Mouse (Mus musculus) CH12.LX (cell line): Measurements from ENCODE around the gene Fbxl17. TPM values are rescaled to one million over a fixed set of nuclear protein-coding genes. Genes with fewer than 3 reads are reported as not detected.
A peak's percentile ranks its signal among the peaks of the same experiment; 100 is the strongest.

Experiments
- DNase-seq: peaks from one replicate; pipeline ENCODE4 v3.0.0-alpha.2; 2013; ENCODE audit errors: extremely low read depth
- H3K27ac ChIP-seq: 2 replicates; pipeline ENCODE4 v1.5.1; 2012; ENCODE audit warnings: low read depth, mild to moderate bottlenecking, control low read depth, moderate library complexity; ENCODE audit not compliant: insufficient read depth
- H3K27me3 ChIP-seq: replicated peaks from 2 replicates; pipeline ENCODE3; 2012; ENCODE audit warnings: inconsistent platforms
- H3K36me3 ChIP-seq, 2 experiments: replicated peaks in 1 of 2; 2 replicates each; pipeline versions ENCODE3 to v1.6.1; 2012; ENCODE audit warnings: inconsistent platforms in 1 of 2, low read length in 1 of 2, mild to moderate bottlenecking in 1 of 2, mixed read lengths in 1 of 2, moderate library complexity in 1 of 2; ENCODE audit not compliant: control insufficient read depth in 1 of 2, insufficient read depth in 1 of 2
- H3K4me1 ChIP-seq, 2 experiments: 2 replicates each; pipeline ENCODE4 v1.6.1; 2012; ENCODE audit warnings: inconsistent platforms in 1 of 2, moderate library complexity in 1 of 2; ENCODE audit not compliant: insufficient read depth in 2 of 2, control insufficient read depth in 1 of 2
- H3K4me2 ChIP-seq: 2 replicates; pipeline ENCODE4 v1.6.1; 2012; ENCODE audit warnings: low read depth, mild to moderate bottlenecking, control low read depth; ENCODE audit not compliant: poor library complexity, insufficient read depth, severe bottlenecking
- H3K4me3 ChIP-seq, 3 experiments: fragments of 150-350 bp in 1 of 3; sonication (generic) in 1 of 3; replicated peaks in 1 of 3; 2 replicates each; pipeline versions ENCODE3 to v1.5.1; 2011 to 2012; ENCODE audit warnings: low read depth in 2 of 3, low read length in 2 of 3, mild to moderate bottlenecking in 2 of 3, moderate library complexity in 2 of 3, control low read depth in 1 of 3, improper control_type of control experiment in 1 of 3, inconsistent platforms in 1 of 3, mixed read lengths in 1 of 3; ENCODE audit not compliant: poor library complexity in 1 of 3
- H3K79me2 ChIP-seq: replicated peaks from 2 replicates; pipeline ENCODE4 v1.6.1; 2012; ENCODE audit warnings: mild to moderate bottlenecking, moderate library complexity; ENCODE audit not compliant: control insufficient read depth, poor library complexity, insufficient read depth, severe bottlenecking; ENCODE audit errors: extremely low read depth
- H3K9ac ChIP-seq: 2 replicates; pipeline ENCODE4 v1.6.1; 2012; ENCODE audit warnings: low read depth, mild to moderate bottlenecking, control low read depth, moderate library complexity; ENCODE audit not compliant: insufficient read depth
- H3K9me3 ChIP-seq: replicated peaks from 2 replicates; pipeline ENCODE3; 2012; ENCODE audit warnings: low read length, inconsistent platforms, mixed read lengths
- ELF1 ChIP-seq: IDR thresholded peaks from 2 replicates; pipeline ENCODE4 v1.6.1; 2014; ENCODE audit warnings: low read depth, mild to moderate bottlenecking, inconsistent platforms, low read length, improper control_type of control experiment
- EP300 ChIP-seq: IDR thresholded peaks from 2 replicates; pipeline ENCODE4 v1.6.1; 2011; ENCODE audit warnings: low read length, improper control_type of control experiment
- ETS1 ChIP-seq: conservative IDR thresholded peaks from 2 replicates; pipeline ENCODE4 v1.6.1; 2012; ENCODE audit warnings: low read depth, mild to moderate bottlenecking, inconsistent platforms, low read length, improper control_type of control experiment, moderate library complexity
- GABPA ChIP-seq: IDR thresholded peaks from 2 replicates; pipeline ENCODE4 v1.6.1; 2012; ENCODE audit warnings: low read depth, low read length, improper control_type of control experiment, inconsistent platforms; ENCODE audit not compliant: insufficient replicate concordance
- HCFC1 ChIP-seq: IDR thresholded peaks from 2 replicates; pipeline ENCODE4 v1.6.1; 2012; ENCODE audit warnings: low read depth, mild to moderate bottlenecking, inconsistent platforms, low read length, improper control_type of control experiment
- MAFK ChIP-seq: IDR thresholded peaks from 2 replicates; pipeline ENCODE4 v1.6.1; 2011; ENCODE audit warnings: low read length, improper control_type of control experiment; ENCODE audit not compliant: insufficient replicate concordance
- MAX ChIP-seq: IDR thresholded peaks from 2 replicates; pipeline ENCODE4 v1.6.1; 2011; ENCODE audit warnings: low read length, improper control_type of control experiment
- MEF2A ChIP-seq: IDR thresholded peaks from 2 replicates; pipeline ENCODE4 v1.6.1; 2014; ENCODE audit warnings: low read depth, mild to moderate bottlenecking, inconsistent platforms, low read length, improper control_type of control experiment, borderline replicate concordance
- MXI1 ChIP-seq: IDR thresholded peaks from 2 replicates; pipeline ENCODE4 v1.6.1; 2011; ENCODE audit warnings: mild to moderate bottlenecking, low read depth, low read length, improper control_type of control experiment
- MYC ChIP-seq: IDR thresholded peaks from 2 replicates; pipeline ENCODE4 v1.6.1; 2011; ENCODE audit warnings: low read depth, mild to moderate bottlenecking, improper control_type of control experiment, low read length
- NELFE ChIP-seq: IDR thresholded peaks from 2 replicates; pipeline ENCODE4 v1.6.1; 2011; ENCODE audit warnings: low read depth, low read length, improper control_type of control experiment
- PAX5 ChIP-seq: IDR thresholded peaks from 2 replicates; pipeline ENCODE4 v1.6.1; 2012; ENCODE audit warnings: low read length, inconsistent platforms, mixed read lengths
- POLR2A ChIP-seq: IDR thresholded peaks from 2 replicates; pipeline ENCODE4 v1.6.1; 2011; ENCODE audit warnings: low read depth, mild to moderate bottlenecking, improper control_type of control experiment, low read length
- POLR2AphosphoS2 ChIP-seq: IDR thresholded peaks from 2 replicates; pipeline ENCODE4 v1.6.1; 2011; ENCODE audit warnings: low read depth, low read length, improper control_type of control experiment
- RCOR1 ChIP-seq: conservative IDR thresholded peaks from 2 replicates; pipeline ENCODE4 v1.6.1; 2012; ENCODE audit warnings: low read depth, mild to moderate bottlenecking, inconsistent platforms, low read length, improper control_type of control experiment
- SIN3A ChIP-seq: IDR thresholded peaks from 2 replicates; pipeline ENCODE4 v1.6.1; 2012; ENCODE audit warnings: low read length, improper control_type of control experiment, inconsistent platforms
- TBP ChIP-seq: conservative IDR thresholded peaks from 2 replicates; pipeline ENCODE4 v1.6.1; 2011; ENCODE audit warnings: low read depth, low read length, improper control_type of control experiment
- TCF12 ChIP-seq: IDR thresholded peaks from 2 replicates; pipeline ENCODE4 v1.6.1; 2014; ENCODE audit warnings: low read depth, mild to moderate bottlenecking, inconsistent platforms, low read length, improper control_type of control experiment
- UBTF ChIP-seq: IDR thresholded peaks from 2 replicates; pipeline ENCODE4 v1.6.1; 2012; ENCODE audit warnings: low read depth, mild to moderate bottlenecking, inconsistent platforms, low read length, improper control_type of control experiment, moderate library complexity
- ZC3H11A ChIP-seq: IDR thresholded peaks from 2 replicates; pipeline ENCODE4 v1.6.1; 2012; ENCODE audit warnings: low read depth, mild to moderate bottlenecking, inconsistent platforms, low read length, improper control_type of control experiment
- ZKSCAN1 ChIP-seq: IDR thresholded peaks from 2 replicates; pipeline ENCODE4 v1.6.1; 2012; ENCODE audit warnings: low read depth, inconsistent platforms, low read length, improper control_type of control experiment, borderline replicate concordance
- ZMIZ1 ChIP-seq: IDR thresholded peaks from 2 replicates; pipeline ENCODE4 v1.6.1; 2012; ENCODE audit warnings: low read depth, mild to moderate bottlenecking, inconsistent platforms, low read length, improper control_type of control experiment
- dilution Hi-C: fragments of 300-500 bp; cut with MboI; formaldehyde crosslinking; loops from 2 replicates; pipeline ENCODE4 v1.14.3; 2020; ENCODE audit warnings: low sequenced_read_pairs; ENCODE audit not compliant: extremely low pct_unique_long_range_greater_than_20kb, extremely low pct_ligation_motif_present
- in situ Hi-C: fragments of 300-500 bp; cut with MboI; formaldehyde crosslinking; loops from 3 replicates; pipeline ENCODE4 v1.14.3; 2019; ENCODE audit warnings: low sequenced_read_pairs, low pct_ligation_motif_present, low pct_unique_long_range_greater_than_20kb, mixed read lengths
- polyA plus RNA-seq: library from polyadenylated mRNA; unstranded; fragments of >175 nt; gene quantifications from 2 replicates; pipeline ENCODE4 v1.2.1, GENCODE M21; 2012; ENCODE audit warnings: low read depth; ENCODE audit not compliant: insufficient read length
- total RNA-seq, 2 experiments: library from RNA; depleted of rRNA; stranded (reverse); fragments of 300-350 nt in 1 of 2; fragments of >200 nt in 1 of 2; gene quantifications; 2 replicates each; pipeline ENCODE4 v1.2.3; 2012 to 2014

Fbxl17 gene
- total and polyA plus RNA-seq, 3 experiments = 4.0 to 6.9 (median 4.3) TPM

DNA sequence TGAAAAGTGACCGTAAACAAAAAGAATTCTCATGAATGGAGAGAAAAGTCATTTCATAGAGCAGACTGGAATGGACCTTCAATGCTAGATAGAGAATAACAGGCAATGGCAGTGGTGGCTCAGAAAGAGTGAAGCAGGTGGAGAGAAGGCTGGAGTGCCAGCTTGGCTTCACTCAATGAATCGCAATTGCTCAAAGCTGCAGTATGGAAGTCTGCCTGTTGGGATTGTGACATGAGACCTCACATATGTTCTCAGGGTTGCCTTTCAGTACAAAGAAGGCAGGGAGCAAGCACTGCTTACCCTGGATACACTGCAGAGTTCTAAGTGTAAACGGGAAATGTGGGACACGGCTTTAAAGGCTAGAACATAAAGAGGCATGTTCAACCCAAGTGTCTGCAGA, 211.0 kb downstream of the Fbxl17 start (continued):
- TF ChIP-seq MAX = no peak
- TF ChIP-seq MYC = no peak

DNA sequence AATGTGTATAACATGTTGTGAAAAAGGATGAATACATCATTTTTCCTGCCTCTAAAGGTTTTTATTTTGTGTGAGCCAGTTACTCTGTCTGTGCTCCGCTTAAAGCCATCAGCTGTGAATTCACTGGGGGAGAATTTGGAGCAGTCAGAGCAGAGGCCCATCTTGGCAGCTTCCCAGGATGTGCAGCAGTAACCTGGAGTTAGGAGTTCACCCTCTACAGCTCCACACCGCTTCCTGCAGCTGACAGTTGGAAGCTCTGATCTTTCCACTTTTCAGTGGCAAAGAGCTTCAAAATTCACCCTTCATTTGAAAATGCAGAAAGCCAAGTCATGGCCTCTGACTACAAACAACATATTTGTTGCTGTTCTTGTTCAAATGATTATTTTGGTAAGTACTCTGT, 212.4 kb downstream of the Fbxl17 start:
- H3K27ac ChIP-seq = no peak overlapping the region
- H3K4me2 ChIP-seq = no peak overlapping the region
- H3K9me3 ChIP-seq = no peaks in the 10 kb centered on the region
- dilution Hi-C loops = no loop called here
- no peaks in the 10 kb centered on the region for H3K36me3 ChIP-seq
- in situ Hi-C loops = no loop called here
- peaks cover 3 to 18% of the 10 kb centered on the region in 2 experiments; a peak in 2 of 4 replicates for H3K4me1 ChIP-seq
- DNase-seq = no peak
- TF ChIP-seq TBP = no peak
- TF ChIP-seq PAX5 = no peak
- no peak for TF ChIP-seq POLR2A
- TF ChIP-seq ZKSCAN1 = no peak
- TF ChIP-seq ETS1 = no peak
- TF ChIP-seq GABPA = no peak
- TF ChIP-seq MAFK = no peak
- no peak for TF ChIP-seq POLR2AphosphoS2
- TF ChIP-seq NELFE = no peak
- TF ChIP-seq MEF2A = no peak
- TF ChIP-seq ELF1 = no peak
- no peak for TF ChIP-seq RCOR1
- no peak for TF ChIP-seq EP300
- TF ChIP-seq SIN3A = no peak
- TF ChIP-seq MXI1 = no peak
- no peak for TF ChIP-seq HCFC1
- TF ChIP-seq MYC = no peak
- no peak for TF ChIP-seq MAX
- no peak overlapping the region for H3K9ac ChIP-seq
- no peak overlapping the region for H3K4me3 ChIP-seq
- no peaks in the 10 kb centered on the region for H3K27me3 ChIP-seq
- no peaks in the 10 kb centered on the region for H3K79me2 ChIP-seq

DNA sequence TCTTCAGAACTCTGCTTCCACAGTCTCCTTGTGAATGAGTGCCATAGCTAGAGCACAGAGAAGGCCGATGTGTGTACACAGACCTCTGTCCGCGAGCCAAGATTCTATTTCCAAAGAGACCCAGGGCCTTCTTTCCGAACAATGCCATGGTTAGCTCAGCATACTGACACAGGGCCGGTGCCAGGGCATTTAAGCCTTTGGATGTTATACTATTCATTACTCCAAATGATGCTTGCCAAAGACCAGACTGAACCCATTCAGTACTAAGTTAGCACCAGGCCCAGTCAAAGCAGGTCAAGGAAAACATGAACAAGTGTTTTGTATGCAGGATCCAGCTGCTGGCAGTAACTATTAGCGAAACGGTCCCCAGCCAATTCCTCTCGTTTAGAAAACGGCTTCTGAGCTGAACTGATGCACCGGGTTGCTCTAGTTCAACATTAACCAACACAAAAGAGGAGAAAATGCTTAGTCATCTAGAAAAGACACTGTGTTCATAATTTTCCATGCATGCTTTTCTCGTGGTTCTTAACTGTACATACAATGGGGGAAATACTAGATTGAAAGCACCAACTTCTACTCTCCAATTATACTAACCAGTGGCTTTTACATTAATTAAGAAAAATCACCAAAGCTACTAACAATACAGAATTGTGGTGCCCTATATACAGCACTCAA, 214.4 kb downstream of the Fbxl17 start:
- Histone ChIP-seq H3K4me3 (no peak overlapping the region), H3K4me1 (peaks cover 3 to 37% of the 10 kb centered on the region in 2 experiments; a peak in 2 of 4 replicates), H3K79me2 (no peaks in the 10 kb centered on the region), H3K27ac (no peak overlapping the region), H3K9me3 (no peaks in the 10 kb centered on the region), H3K36me3 (no peaks in the 10 kb centered on the region), H3K9ac (no peak overlapping the region), H3K4me2 (no peak overlapping the region)
- in situ Hi-C loops (no loop called here), dilution Hi-C loops (no loop called here)
- DNase-seq = peak; percentile 15
- no peak for TF ChIP-seq TCF12
- no peak for TF ChIP-seq ZC3H11A
- TF ChIP-seq MAFK = peak; percentile 90
- TF ChIP-seq EP300 = 0 out of 2 replicates have a peak, but pooled peaks have one; percentile 44
- TF ChIP-seq UBTF = no peak
- TF ChIP-seq ZMIZ1 = no peak
- TF ChIP-seq, all 38 proteins: peak for 2
- H3K27me3 ChIP-seq = no peaks in the 10 kb centered on the region
